Mouse (Mus musculus): ENCODE measurements at regions not wholly inside any gene's neighbourhood (a gene's known extent, or its start where the extent isn't known, plus 50 kb on each side); places are given as distances from the start of the nearest gene placed in this dataset.

- no peak for ATAC-seq (replicated peaks; ENCODE audit: poor library complexity)
These were observed 81.7 kb upstream of the Cers4 start for GRCm38 (mm10) chr8:4411126-4411525.

- no peak for ATAC-seq (replicated peaks; ENCODE audit: poor library complexity)
These were observed 81.0 kb upstream of the Cers4 start for GRCm38 (mm10) chr8:4411836-4412235.

- ATAC-seq (replicated peaks; ENCODE audit: poor library complexity), result peak; percentile 89
These were observed 79.6 kb upstream of the Cers4 start for GRCm38 (mm10) chr8:4413206-4413605.

DNA sequence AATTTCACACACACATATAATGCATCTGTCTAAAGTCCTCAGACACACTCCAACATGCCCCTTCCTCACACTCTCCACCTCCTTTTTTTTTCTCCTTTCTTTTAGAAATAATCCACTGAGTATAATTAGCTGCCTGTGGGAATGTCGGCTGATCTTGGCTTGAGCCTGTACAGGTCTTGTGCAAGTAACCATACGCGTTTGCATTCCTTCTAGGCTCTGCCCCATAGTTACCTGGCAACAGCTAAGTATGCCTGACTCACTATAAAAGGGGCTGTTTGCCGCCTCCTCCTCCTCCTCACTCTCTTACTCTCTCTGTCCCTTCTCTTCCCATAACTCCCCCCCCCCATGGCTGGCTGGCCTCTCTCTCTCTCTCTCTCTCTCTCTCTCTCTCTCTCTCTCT lies 79.1 kb upstream of the Cers4 start:
- ATAC-seq (replicated peaks; ENCODE audit: poor library complexity), result no peak

DNA sequence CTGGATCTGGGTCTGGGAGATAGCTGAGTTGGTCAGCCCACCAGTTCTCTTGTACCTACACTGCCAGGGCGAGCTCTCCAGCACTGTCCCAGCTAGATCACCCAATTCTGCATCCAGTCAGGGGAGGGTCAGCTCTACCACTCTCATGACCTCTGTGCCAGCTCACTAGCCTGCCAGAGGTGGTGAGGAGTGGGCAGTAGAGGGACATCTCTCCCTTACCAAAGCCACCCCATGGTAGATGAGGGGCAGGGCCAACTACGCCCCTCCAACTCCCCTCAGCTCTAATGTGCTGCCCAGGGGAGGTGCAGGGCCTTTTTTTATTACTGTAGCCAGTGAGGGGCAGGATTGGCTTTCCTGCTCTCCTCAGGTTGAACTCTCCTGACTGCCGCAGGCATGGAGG lies 75.7 kb upstream of the Cers4 start:
- no peak for ATAC-seq (replicated peaks; ENCODE audit: poor library complexity)

GRCm38 (mm10) chr8:4433161-4433560 lies 59.7 kb upstream of the Cers4 start:
- ATAC-seq (replicated peaks; ENCODE audit: poor library complexity), result no peak

DNA sequence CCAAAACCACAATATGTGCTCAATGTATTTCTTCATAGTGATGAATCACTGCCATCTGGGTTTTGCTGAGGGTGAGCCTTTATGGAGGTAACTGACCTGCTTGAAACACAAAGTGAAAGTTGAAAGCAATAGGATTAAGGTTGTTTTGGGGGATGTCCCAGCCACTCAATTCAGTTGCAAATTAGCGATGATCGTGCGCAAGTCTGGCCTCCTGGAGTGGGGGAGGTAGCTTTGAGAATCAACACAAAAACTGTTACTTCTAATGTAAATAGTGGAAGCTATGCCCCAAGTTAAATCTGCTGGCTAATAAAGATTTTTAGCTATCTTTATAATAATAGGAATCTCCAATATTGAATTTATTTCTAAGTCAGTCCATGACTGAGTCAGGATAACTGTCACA lies 56.3 kb upstream of the Cers4 start:
- no peak for ATAC-seq (replicated peaks; ENCODE audit: poor library complexity)
